ENCODE assay signal across 20 mouse cellular contexts in genomic region chr15:93846797-93847196, GRCm38 (mm10).
"Had no signal": no experiment of that assay in that cellular context is flagged by ENCODE, and none has a peak within 500 bp of the region (broad histone marks: within the 10 kb centered on the region; RNA-seq: fewer than 3 reads in every experiment).

No protein-coding gene starts in this region.

- H3K27ac ChIP-seq: liver, embryonic 15.5 days; lung, embryonic 15.5 days; macrophage; midbrain, embryonic 13.5 days; midbrain, embryonic 15.5 days; neural tube, embryonic 12.5 days had no signal

- H3K4me1 ChIP-seq: liver, embryonic 15.5 days; lung, embryonic 15.5 days; midbrain, embryonic 13.5 days; midbrain, embryonic 15.5 days; neural tube, embryonic 12.5 days had no signal

- H3K4me3 ChIP-seq: liver, embryonic 15.5 days; lung, embryonic 15.5 days; megakaryocyte, embryonic 14.5 days; midbrain, embryonic 13.5 days; midbrain, embryonic 15.5 days; neural tube, embryonic 12.5 days had no signal

- DNase-seq: liver, postnatal 0 days; lung, adult 2 months; lung, postnatal 14 days; lung, postnatal 36 days; retina, postnatal 1 day; right cerebral cortex, adult 18-20 months; right cerebral cortex, postnatal 25 days; right cerebral cortex, postnatal 4 days; spleen, adult 18-20 months; thymus, adult 18-20 months; thymus, postnatal 14 days; thymus, postnatal 36 days had no signal

- ATAC-seq: liver, postnatal 0 days; lung, postnatal 0 days; midbrain, embryonic 13.5 days; midbrain, embryonic 15.5 days had no signal
